Mouse (Mus musculus) ES-E14 (cell line): Measurements from ENCODE around the gene Synj2. TPM values are rescaled to one million over a fixed set of nuclear protein-coding genes. Genes with fewer than 3 reads are reported as not detected.

Experiments used
- DNase-seq: peaks from one replicate; pipeline ENCODE4 v3.0.0-alpha.2; 2013; ENCODE audit warnings: low read depth, low spot score
- H3K27ac ChIP-seq: 2 replicates; pipeline ENCODE4 v1.5.1; 2012; ENCODE audit warnings: low read depth, mild to moderate bottlenecking, low read length, moderate library complexity, mixed read lengths; ENCODE audit not compliant: poor library complexity, insufficient read depth, severe bottlenecking
- H3K36me3 ChIP-seq: 2 replicates; pipeline ENCODE4 v1.6.1; 2012; ENCODE audit warnings: mild to moderate bottlenecking, low read length, moderate library complexity, mixed read lengths; ENCODE audit not compliant: control insufficient read depth, poor library complexity, insufficient read depth, severe bottlenecking
- H3K4me1 ChIP-seq, 2 experiments: fragments of 150-350 bp in 1 of 2; sonication (generic) in 1 of 2; 2 replicates each; pipeline ENCODE4 v1.6.1; 2012; ENCODE audit warnings: low read length in 2 of 2, mild to moderate bottlenecking in 1 of 2, mixed read lengths in 1 of 2; ENCODE audit not compliant: control insufficient read depth in 2 of 2, insufficient read depth in 2 of 2, poor library complexity in 1 of 2
- H3K4me3 ChIP-seq, 2 experiments: fragments of 150-350 bp in 1 of 2; sonication (generic) in 1 of 2; 2 replicates each; pipeline ENCODE4 v1.5.1; 2012; ENCODE audit warnings: low read length in 2 of 2, low read depth in 1 of 2, mild to moderate bottlenecking in 1 of 2, mixed read lengths in 1 of 2; ENCODE audit not compliant: insufficient read depth in 1 of 2, poor library complexity in 1 of 2, severe bottlenecking in 1 of 2
- H3K9ac ChIP-seq: 2 replicates; pipeline ENCODE4 v1.6.1; 2012; ENCODE audit warnings: low read depth, mild to moderate bottlenecking, low read length, mixed read lengths; ENCODE audit not compliant: poor library complexity, insufficient read depth, severe bottlenecking
- H3K9me3 ChIP-seq: fragments of 150-350 bp; sonication (generic); 2 replicates; pipeline ENCODE4 v1.6.1; 2012; ENCODE audit warnings: low read depth, mild to moderate bottlenecking, low read length; ENCODE audit not compliant: control insufficient read depth, insufficient read depth
- CHD2 ChIP-seq: IDR thresholded peaks from 2 replicates; pipeline ENCODE4 v1.6.1; 2014; ENCODE audit warnings: mild to moderate bottlenecking, low read depth, low read length, inconsistent platforms
- HCFC1 ChIP-seq: IDR thresholded peaks from 2 replicates; pipeline ENCODE4 v1.6.1; 2012; ENCODE audit warnings: low read length, inconsistent platforms, borderline replicate concordance; ENCODE audit not compliant: insufficient read depth
- MAFK ChIP-seq: IDR thresholded peaks from 2 replicates; pipeline ENCODE4 v1.6.1; 2014; ENCODE audit warnings: mild to moderate bottlenecking, low read depth, low read length, inconsistent platforms; ENCODE audit not compliant: insufficient read depth
- ZC3H11A ChIP-seq: IDR thresholded peaks from 2 replicates; pipeline ENCODE4 v1.6.1; 2012; ENCODE audit warnings: low read depth, mild to moderate bottlenecking, inconsistent platforms, low read length, borderline replicate concordance
- ZNF384 ChIP-seq: IDR thresholded peaks from 2 replicates; pipeline ENCODE4 v1.6.1; 2012; ENCODE audit warnings: low read depth, low read length, inconsistent platforms
- in situ Hi-C, 2 experiments: fragments of 600-800 bp; cut with MboI; formaldehyde crosslinking; loops; one replicate each; pipeline ENCODE4 v1.15.1; 2025; ENCODE audit warnings: low sequenced_read_pairs in 2 of 2, inconsistent platforms in 1 of 2; ENCODE audit not compliant: unreplicated experiment in 2 of 2
- total RNA-seq: library from RNA; depleted of rRNA; stranded (reverse); fragments of 300-350 nt; gene quantifications from 2 replicates; pipeline ENCODE4 v1.2.3, GENCODE M21; 2012

The Synj2 gene
- total RNA-seq, 1 experiment: 6.1 TPM

DNA sequence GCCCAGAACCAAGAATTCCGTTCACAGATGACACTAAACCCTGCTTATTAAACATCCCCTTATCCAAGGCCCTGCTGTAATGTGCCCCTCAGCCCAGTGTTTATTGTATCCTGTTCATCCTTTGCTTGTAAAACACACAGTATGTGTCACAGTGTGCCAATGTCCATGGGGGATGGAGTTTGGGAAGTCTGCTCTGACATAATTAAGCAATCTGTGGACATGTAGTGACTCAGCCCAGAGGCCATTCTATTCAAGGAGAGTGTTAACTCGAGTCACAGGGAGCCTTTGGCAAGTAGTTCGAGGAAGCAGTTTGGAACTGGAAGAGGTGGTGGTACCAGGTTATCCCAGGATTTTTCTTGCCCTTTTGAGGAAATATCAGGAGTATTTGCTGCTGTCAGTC lies 16.0 kb downstream of the Synj2 start:
- Histone ChIP-seq H3K4me1 (peaks cover 4 to 14% of the 10 kb centered on the region in 2 experiments; a peak in 2 of 4 replicates), H3K9me3 (no peaks in the 10 kb centered on the region), H3K4me3 (no peak overlapping the region), H3K27ac (no peak overlapping the region), H3K9ac (no peak overlapping the region), H3K36me3 (no peaks in the 10 kb centered on the region)
- in situ Hi-C loops: no loop called here
- TF ChIP-seq HCFC1: no peak
- DNase-seq: no peak

DNA sequence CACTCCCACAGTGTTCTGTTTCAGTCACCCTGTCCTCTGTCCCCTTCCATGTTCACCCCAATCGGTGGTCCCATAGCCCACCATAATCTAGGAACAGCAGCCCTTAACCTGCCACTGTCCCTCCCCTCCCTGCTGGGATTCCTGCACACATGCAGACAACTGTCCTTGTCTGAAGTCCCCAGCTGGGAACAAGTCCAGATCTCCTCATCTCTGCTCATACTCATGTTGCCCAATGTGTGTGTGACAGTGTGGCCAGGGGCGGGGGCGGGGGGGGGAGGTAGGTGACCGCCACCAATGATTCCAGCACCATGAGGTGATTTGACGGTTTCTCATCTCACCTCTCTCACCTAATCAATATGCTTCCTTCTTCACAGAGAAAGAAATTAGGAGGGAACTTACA lies 17.1 kb downstream of the Synj2 start:
- in situ Hi-C loops: no loop called here
- H3K9ac ChIP-seq: no peak overlapping the region
- peak overlapping the region in 1 of 2 experiments; percentile 71; a peak in 2 of 4 replicates for H3K4me3 ChIP-seq
- no peak overlapping the region for H3K27ac ChIP-seq
- H3K4me1 ChIP-seq: peaks cover 4 to 14% of the 10 kb centered on the region in 2 experiments; a peak in 2 of 4 replicates
- TF ChIP-seq ZC3H11A: no peak
- no peak for TF ChIP-seq ZNF384
- TF ChIP-seq CHD2: no peak
- TF ChIP-seq HCFC1: no peak
- TF ChIP-seq MAFK: no peak
- H3K9me3 ChIP-seq: no peaks in the 10 kb centered on the region
- no peak for DNase-seq
- H3K36me3 ChIP-seq: no peaks in the 10 kb centered on the region

DNA sequence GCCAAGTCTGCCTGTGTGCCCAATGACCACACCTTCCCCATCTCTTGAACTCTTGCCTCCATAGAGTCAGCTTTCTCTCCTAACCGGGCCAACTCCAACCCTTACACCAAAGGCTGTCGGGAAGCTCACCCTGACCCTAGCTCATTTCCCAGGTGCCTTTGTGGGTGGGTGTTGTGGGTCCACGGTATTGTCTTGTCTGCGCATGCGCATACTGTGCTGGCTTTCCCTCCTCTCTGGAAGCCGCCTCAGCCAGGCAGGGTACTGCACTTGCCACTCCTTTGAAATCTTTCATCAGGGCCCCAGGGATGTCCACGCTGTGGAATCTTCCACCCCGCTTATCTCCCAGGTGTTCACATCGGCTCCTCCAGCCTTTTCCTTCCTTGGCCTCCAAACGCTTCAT lies 17.6 kb downstream of the Synj2 start:
- no peak overlapping the region for H3K27ac ChIP-seq
- peaks cover 4 to 14% of the 10 kb centered on the region in 2 experiments; a peak in 2 of 4 replicates for H3K4me1 ChIP-seq
- in situ Hi-C loops: no loop called here
- H3K4me3 ChIP-seq: peak overlapping the region; percentile 59 to 71
- H3K36me3 ChIP-seq: no peaks in the 10 kb centered on the region
- TF ChIP-seq MAFK: no peak
- no peak for TF ChIP-seq ZNF384
- no peak for TF ChIP-seq CHD2
- TF ChIP-seq ZC3H11A: no peak
- no peak for TF ChIP-seq HCFC1
- no peaks in the 10 kb centered on the region for H3K9me3 ChIP-seq
- DNase-seq: no peak
- peak overlapping the region; percentile 66 for H3K9ac ChIP-seq

DNA sequence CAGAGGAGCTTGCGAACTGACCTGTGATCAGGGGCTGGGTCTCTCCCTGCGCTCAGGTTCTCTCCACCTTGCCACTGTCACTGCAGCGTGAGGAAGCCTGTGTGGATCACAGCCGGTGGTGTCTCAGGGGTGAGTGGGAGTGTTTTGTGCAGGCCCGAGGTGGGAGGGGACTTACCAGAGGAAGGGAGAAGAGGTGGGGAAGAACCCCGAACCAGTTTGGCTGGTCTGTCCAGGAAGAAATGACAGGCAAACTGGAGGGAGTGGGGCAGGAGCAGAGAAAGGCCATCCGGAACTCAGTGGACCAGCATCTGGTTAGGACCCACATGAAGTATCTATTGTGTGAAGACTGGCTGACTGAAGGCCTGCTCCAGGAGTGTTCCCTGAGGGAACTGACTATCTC lies 18.0 kb downstream of the Synj2 start:
- H3K4me3 ChIP-seq: peak overlapping the region; percentile 59 to 71
- H3K4me1 ChIP-seq: peaks cover 4 to 14% of the 10 kb centered on the region in 2 experiments; a peak in 2 of 4 replicates
- no peaks in the 10 kb centered on the region for H3K9me3 ChIP-seq
- H3K27ac ChIP-seq: no peak overlapping the region
- H3K36me3 ChIP-seq: no peaks in the 10 kb centered on the region
- peak overlapping the region; percentile 66 for H3K9ac ChIP-seq
- no peak for TF ChIP-seq HCFC1
- no peak for DNase-seq
- in situ Hi-C loops: no loop called here

DNA sequence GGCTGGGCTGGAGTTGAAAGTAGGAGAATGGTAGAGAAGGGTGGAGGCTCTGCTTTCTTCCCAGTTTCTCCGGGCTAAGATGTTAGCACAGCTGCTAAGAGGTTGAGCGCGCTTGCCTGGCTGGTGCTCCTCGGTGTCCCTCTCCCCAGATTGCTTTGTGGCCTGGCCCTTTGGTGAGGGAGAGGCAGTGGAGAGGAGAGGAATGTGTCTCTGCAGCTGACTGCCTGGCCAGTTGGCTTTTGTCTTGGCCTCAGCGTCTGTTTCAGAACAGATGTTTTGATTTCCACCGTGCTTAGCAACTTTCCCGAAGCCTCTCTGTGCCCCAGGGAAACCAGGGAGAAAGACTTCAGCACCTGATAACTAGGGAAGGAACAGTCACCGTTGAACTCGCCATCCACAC lies 18.7 kb downstream of the Synj2 start:
- no peak for TF ChIP-seq ZNF384
- no peak for TF ChIP-seq HCFC1
- no peak for TF ChIP-seq ZC3H11A
- TF ChIP-seq CHD2: no peak
- TF ChIP-seq MAFK: no peak
- Histone ChIP-seq H3K27ac (no peak overlapping the region), H3K9ac (no peak overlapping the region), H3K4me3 (no peak overlapping the region), H3K36me3 (no peaks in the 10 kb centered on the region), H3K9me3 (no peaks in the 10 kb centered on the region), H3K4me1 (peaks cover 4 to 14% of the 10 kb centered on the region in 2 experiments; a peak in 2 of 4 replicates)
- in situ Hi-C loops: no loop called here
- DNase-seq: no peak
